Mouse (Mus musculus) small intestine, adult 2 months (tissue): ENCODE data around the gene Rbbp8nl.

Experiments used
- CTCF ChIP-seq: fragments of 200-500 bp; IDR thresholded peaks from 2 replicates; pipeline ENCODE4 v1.5.1; 2012; ENCODE audit warnings: low read depth, mild to moderate bottlenecking, control low read depth, inconsistent platforms, low read length, moderate library complexity, mixed read lengths; ENCODE audit not compliant: insufficient replicate concordance, insufficient read length; ENCODE audit errors: extremely low read depth
- POLR2A ChIP-seq: fragments of 200-500 bp; IDR thresholded peaks from 2 replicates; pipeline ENCODE4 v1.6.1; 2012; ENCODE audit warnings: low read depth, mild to moderate bottlenecking, control low read depth, inconsistent platforms, low read length, moderate library complexity

GRCm38 (mm10) chr2:180276851-180277259 is 12.8 kb downstream of the Rbbp8nl start:
- TF ChIP-seq CTCF = no peak
- no peak for TF ChIP-seq POLR2A
